Mouse (Mus musculus) frontal cortex, adult 2 months (tissue): ENCODE measurements around the gene Tmem254c. TPM values are rescaled to one million over a fixed set of nuclear protein-coding genes. Genes with fewer than 3 reads are reported as not detected.

ENCODE experiments used
- polyA plus RNA-seq: library from polyadenylated mRNA; depleted of rRNA; stranded (reverse); fragments of >200 nt; gene quantifications from 2 replicates; pipeline ENCODE4 v1.2.3, GENCODE M21; 2012; rRNA removed

Tmem254c gene
- polyA plus RNA-seq, 1 experiment, result 4.5 TPM

Other genes starting within 250 kb of the Tmem254c start
- gene Anxa11, start 225.2 kb downstream of the Tmem254c start, polyA plus RNA-seq, result 21.5 and 22.8 TPM in 2 replicates
- gene Plac9a, start 164.3 kb downstream of the Tmem254c start, polyA plus RNA-seq, result 0.50 TPM in 1 of 2 replicates, not detected in the other
- gene Tmem254a, start 139.7 kb downstream of the Tmem254c start, polyA plus RNA-seq, result 3.2 and 3.5 TPM in 2 replicates
- gene Cphx1, start 129.1 kb downstream of the Tmem254c start, polyA plus RNA-seq, result not detected in 2 replicates
- 1.5 and 2.4 TPM in 2 replicates for gene Duxbl1, start 88.8 kb downstream of the Tmem254c start, polyA plus RNA-seq
- 5.6 and 8.5 TPM in 2 replicates for gene Gm9780, start 24.6 kb downstream of the Tmem254c start, polyA plus RNA-seq
- not detected in 2 replicates for gene Cphx2, start 14.2 kb upstream of the Tmem254c start, polyA plus RNA-seq
- not detected in 2 replicates for gene Cphx3, start 14.9 kb upstream of the Tmem254c start, polyA plus RNA-seq
- 0.30 and 0.86 TPM in 2 replicates for gene Duxbl2, start 51.0 kb upstream of the Tmem254c start, polyA plus RNA-seq
- gene Plac9b, start 115.1 kb upstream of the Tmem254c start, polyA plus RNA-seq, result 4.0 and 4.6 TPM in 2 replicates
- 14.4 and 18.7 TPM in 2 replicates for gene Tmem254b, start 139.7 kb upstream of the Tmem254c start, polyA plus RNA-seq
- gene Duxbl3, start 190.6 kb upstream of the Tmem254c start, polyA plus RNA-seq, result not detected in 2 replicates